Mouse (Mus musculus) kidney, postnatal 0 days (tissue): Measurements from ENCODE around the gene Pex7. TPM values are rescaled to one million over a fixed set of nuclear protein-coding genes. Genes with fewer than 3 reads are reported as not detected.

Experiments
- ATAC-seq: fragments of 200-750 bp; cut with Nextera tagmentation; replicated peaks from 2 replicates; pipeline ENCODE4 v1.8.0; 2017; ENCODE audit warnings: low read depth, moderate number of reproducible peaks, moderate TSS enrichment, moderate library complexity; ENCODE audit not compliant: low FRiP score
- DNase-seq: peaks from one replicate; pipeline ENCODE4 v3.0.0-alpha.2; 2016; ENCODE audit warnings: low spot score
- H3K27ac ChIP-seq: fragments of 300-500 bp; sonication (generic); 2 replicates; pipeline ENCODE4 v1.5.1; 2014; ENCODE audit warnings: mild to moderate bottlenecking
- H3K27me3 ChIP-seq: fragments of 300-500 bp; sonication (generic); 2 replicates; pipeline ENCODE4 v1.6.1; 2014; ENCODE audit warnings: low read length, mixed read lengths; ENCODE audit not compliant: insufficient read depth
- H3K36me3 ChIP-seq: fragments of 300-500 bp; sonication (generic); 2 replicates; pipeline ENCODE4 v1.6.1; 2014; ENCODE audit warnings: low read length, mixed read lengths; ENCODE audit not compliant: insufficient read depth
- H3K4me1 ChIP-seq: fragments of 300-500 bp; sonication (generic); replicated peaks from 2 replicates; pipeline ENCODE4 v1.6.1; 2014; ENCODE audit warnings: antibody characterized with exemption, low read length, mixed read lengths; ENCODE audit not compliant: insufficient read depth
- H3K4me2 ChIP-seq: fragments of 300-500 bp; sonication (generic); 2 replicates; pipeline ENCODE4 v1.6.1; 2014; ENCODE audit warnings: mild to moderate bottlenecking, low read length, moderate library complexity, mixed read lengths
- H3K4me3 ChIP-seq: fragments of 300-500 bp; sonication (generic); replicated peaks from 2 replicates; pipeline ENCODE4 v1.5.1; 2014; ENCODE audit warnings: low read depth, low read length
- H3K9ac ChIP-seq: fragments of 300-500 bp; sonication (generic); 2 replicates; pipeline ENCODE4 v1.6.1; 2014; ENCODE audit warnings: low read depth, low read length
- H3K9me3 ChIP-seq: fragments of 300-500 bp; sonication (generic); replicated peaks from 2 replicates; pipeline ENCODE4 v1.6.1; 2016; ENCODE audit warnings: low read length, inconsistent platforms, mixed read lengths
- CTCF ChIP-seq: IDR thresholded peaks from 2 replicates; pipeline ENCODE4 v1.5.1; 2016; ENCODE audit warnings: antibody characterized with exemption, low read depth, mild to moderate bottlenecking, moderate library complexity
- WGBS: fragments of 180-500 bp; shearing (Covaris S2); extraction: QIAGEN DNeasy Blood & Tissue Kit; methylation state at CpG from one replicate; pipeline ENCODE4 v1.1.7; 2014; 5-methylcytosine and 5-hydroxymethylcytosine counted together
- polyA plus RNA-seq: library from polyadenylated mRNA; unstranded; fragments of >200 nt; fragmentation: Nextera tagmentation; extraction: Ambion mirVana; gene quantifications from 2 replicates; pipeline ENCODE4 v1.2.1, GENCODE M21; 2015

Gene Pex7
- polyA plus RNA-seq, 1 experiment from 2014 or later, result 64.8 TPM

DNA sequence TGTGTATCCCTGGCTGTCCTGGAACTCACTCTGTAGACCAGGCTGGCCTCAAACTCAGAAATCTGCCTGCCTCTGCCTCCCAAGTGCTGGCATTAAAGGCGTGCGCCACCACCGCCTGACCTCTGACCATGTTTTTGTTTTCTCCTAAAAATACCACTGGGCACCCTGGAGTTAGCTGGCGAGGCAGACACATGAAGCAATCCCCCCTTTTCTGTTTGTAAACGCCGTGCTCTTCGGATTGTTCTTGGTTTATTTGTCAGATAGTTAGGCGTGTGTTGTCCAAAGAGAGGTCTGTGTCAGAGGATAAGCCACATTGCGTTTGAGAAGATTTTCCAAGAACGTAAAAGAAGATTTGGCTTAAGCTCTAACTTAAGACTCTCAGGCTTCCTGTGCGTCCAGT lies 40.9 kb upstream of the Pex7 start:
- Histone ChIP-seq H3K27ac (no peak overlapping the region), H3K9ac (no peak overlapping the region), H3K9me3 (no peaks in the 10 kb centered on the region), H3K36me3 (no peaks in the 10 kb centered on the region), H3K4me2 (no peak overlapping the region), H3K4me1 (no peaks in the 10 kb centered on the region), H3K27me3 (no peaks in the 10 kb centered on the region), H3K4me3 (no peak overlapping the region)
- no peak for TF ChIP-seq CTCF
- ATAC-seq, result no peak
- no peak for DNase-seq
- WGBS, result 95% methylated on average over 11 of the region's 11 CpGs

DNA sequence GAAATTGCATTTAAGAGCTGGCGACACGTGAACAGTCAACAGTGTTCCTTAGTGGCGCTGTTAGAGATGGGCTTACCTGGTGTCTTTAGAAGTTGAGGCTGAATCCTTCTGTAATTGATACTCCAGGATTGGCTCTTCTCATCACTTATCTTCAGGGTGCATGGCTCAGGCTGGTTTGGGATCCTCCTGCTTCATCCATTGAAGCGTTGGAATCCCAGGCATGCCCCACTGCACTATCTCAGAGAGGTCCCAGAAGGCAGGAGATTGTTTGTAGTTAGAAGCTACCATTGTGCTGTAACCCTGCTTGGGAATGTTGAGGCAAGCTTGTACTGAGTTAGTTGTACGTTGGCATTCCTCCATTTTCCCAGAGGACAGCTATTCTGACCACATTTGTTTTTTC lies 40.4 kb upstream of the Pex7 start:
- TF ChIP-seq CTCF, result no peak
- H3K36me3 ChIP-seq, result no peaks in the 10 kb centered on the region
- no peak overlapping the region for H3K4me2 ChIP-seq
- 95% methylated on average over 5 of the region's 5 CpGs for WGBS
- H3K9ac ChIP-seq, result no peak overlapping the region
- no peak for ATAC-seq
- H3K27ac ChIP-seq, result no peak overlapping the region
- no peaks in the 10 kb centered on the region for H3K9me3 ChIP-seq
- H3K4me3 ChIP-seq, result no peak overlapping the region
- no peaks in the 10 kb centered on the region for H3K4me1 ChIP-seq
- H3K27me3 ChIP-seq, result no peaks in the 10 kb centered on the region
- DNase-seq, result no peak

DNA sequence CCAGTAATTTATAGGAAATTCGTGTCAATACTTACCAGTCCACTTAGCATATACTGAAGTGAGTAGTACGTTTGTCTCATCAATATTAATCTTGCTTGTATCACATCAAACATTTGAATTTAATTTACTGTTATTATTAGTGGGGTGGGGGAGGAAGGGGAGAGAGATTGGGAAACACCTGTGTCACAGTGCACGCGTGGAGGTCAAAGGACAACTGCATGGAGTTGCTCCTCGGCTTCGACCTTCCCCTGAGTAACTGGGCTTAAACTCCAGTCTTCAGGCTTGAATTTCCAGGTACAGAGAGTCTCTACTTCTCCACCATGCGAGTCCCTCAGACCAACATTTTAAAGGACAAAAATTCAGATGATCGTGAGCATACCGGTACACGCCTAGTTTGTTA lies 40.0 kb upstream of the Pex7 start:
- H3K4me1 ChIP-seq, result no peaks in the 10 kb centered on the region
- H3K4me2 ChIP-seq, result no peak overlapping the region
- DNase-seq (no peak), ATAC-seq (no peak)
- H3K9me3 ChIP-seq, result no peaks in the 10 kb centered on the region
- no peak overlapping the region for H3K4me3 ChIP-seq
- no peak for TF ChIP-seq CTCF
- H3K36me3 ChIP-seq, result no peaks in the 10 kb centered on the region
- 87% methylated on average over 10 of the region's 10 CpGs for WGBS
- no peak overlapping the region for H3K27ac ChIP-seq
- no peaks in the 10 kb centered on the region for H3K27me3 ChIP-seq
- H3K9ac ChIP-seq, result no peak overlapping the region

DNA sequence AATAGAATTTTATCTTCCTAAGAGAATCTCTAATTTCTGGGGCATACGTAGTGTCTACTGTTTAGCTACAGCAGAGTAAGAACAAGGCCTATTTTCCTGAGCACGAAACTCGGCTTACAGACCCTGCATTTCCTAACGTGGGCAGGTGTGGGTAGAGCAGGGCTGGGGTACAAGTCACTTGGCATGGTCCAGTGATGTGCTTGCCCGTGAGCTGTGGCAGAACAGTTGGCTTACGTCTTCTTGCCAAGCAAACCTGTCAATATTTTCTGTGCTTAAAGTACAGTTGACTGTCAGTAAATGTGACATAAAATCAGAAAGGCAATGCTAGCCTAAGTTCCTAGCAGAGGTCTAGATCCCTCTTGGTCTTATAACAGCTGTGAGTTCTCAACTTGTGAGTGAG lies 39.2 kb upstream of the Pex7 start:
- TF ChIP-seq CTCF, result no peak
- H3K4me2 ChIP-seq, result no peak overlapping the region
- H3K9ac ChIP-seq, result no peak overlapping the region
- no peak for ATAC-seq
- H3K4me1 ChIP-seq, result no peaks in the 10 kb centered on the region
- H3K4me3 ChIP-seq, result no peak overlapping the region
- no peaks in the 10 kb centered on the region for H3K36me3 ChIP-seq
- DNase-seq, result no peak
- H3K27me3 ChIP-seq, result no peaks in the 10 kb centered on the region
- WGBS, result 75% methylated on average over 6 of the region's 6 CpGs
- no peaks in the 10 kb centered on the region for H3K9me3 ChIP-seq
- no peak overlapping the region for H3K27ac ChIP-seq

DNA sequence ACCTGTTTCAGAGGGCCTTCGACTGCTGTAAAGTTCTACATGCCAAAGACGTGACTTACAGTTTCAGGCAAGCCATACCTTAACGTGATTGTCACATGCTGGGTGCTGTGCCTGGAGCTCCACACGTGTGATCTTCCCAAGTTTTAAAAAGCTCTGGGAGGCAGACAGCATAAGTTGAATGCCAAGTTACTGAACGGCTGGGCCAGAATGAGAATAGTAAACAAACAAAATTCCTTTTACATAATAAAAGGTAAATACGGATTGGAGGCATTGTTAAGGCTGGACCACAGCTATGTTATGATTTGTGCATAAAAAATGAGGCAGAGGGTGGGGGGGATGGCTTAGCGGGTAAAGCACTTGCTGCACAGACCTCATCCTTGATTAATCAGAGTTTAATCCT lies 38.2 kb upstream of the Pex7 start:
- ATAC-seq, result no peak; the same call in 1 of the 2 replicates
- DNase-seq, result no peak
- no peaks in the 10 kb centered on the region for H3K36me3 ChIP-seq
- H3K27ac ChIP-seq, result no peak overlapping the region
- no peaks in the 10 kb centered on the region for H3K9me3 ChIP-seq
- no peaks in the 10 kb centered on the region for H3K27me3 ChIP-seq
- H3K4me2 ChIP-seq, result no peak overlapping the region
- WGBS, result 79% methylated on average over 7 of the region's 7 CpGs
- no peak for TF ChIP-seq CTCF
- no peak overlapping the region for H3K9ac ChIP-seq
- H3K4me1 ChIP-seq, result peaks cover under 1% of the 10 kb centered on the region; the same call in 1 of the 2 replicates
- H3K4me3 ChIP-seq, result no peak overlapping the region

DNA sequence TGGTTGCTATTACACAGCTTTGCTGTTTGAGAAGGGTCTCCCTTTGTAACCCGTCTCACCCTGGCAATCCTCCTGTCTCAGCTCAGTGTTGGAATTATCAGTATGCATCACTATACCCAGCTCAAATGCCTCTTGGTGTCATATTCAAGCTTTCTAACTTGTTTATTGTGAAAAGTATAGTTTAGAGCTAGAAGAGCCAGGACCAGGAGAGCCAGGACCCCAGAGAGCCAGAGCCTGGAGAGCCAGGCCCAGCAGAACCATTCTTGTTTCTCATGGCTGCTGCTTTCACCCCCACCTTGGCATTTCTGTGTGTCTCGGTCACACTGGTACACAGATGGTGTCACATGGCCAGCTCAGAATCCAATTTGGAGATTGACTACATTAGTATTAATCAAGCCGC lies 35.1 kb upstream of the Pex7 start:
- H3K27ac ChIP-seq, result no peak overlapping the region
- ATAC-seq (no peak), DNase-seq (no peak)
- no peaks in the 10 kb centered on the region for H3K9me3 ChIP-seq
- TF ChIP-seq CTCF, result no peak
- H3K4me1 ChIP-seq, result peaks cover 27% of the 10 kb centered on the region
- H3K4me3 ChIP-seq, result no peak overlapping the region
- H3K9ac ChIP-seq, result no peak overlapping the region
- WGBS, result 100% methylated on average over 3 of the region's 3 CpGs
- no peak overlapping the region for H3K4me2 ChIP-seq
- H3K27me3 ChIP-seq, result no peaks in the 10 kb centered on the region
- no peaks in the 10 kb centered on the region for H3K36me3 ChIP-seq

DNA sequence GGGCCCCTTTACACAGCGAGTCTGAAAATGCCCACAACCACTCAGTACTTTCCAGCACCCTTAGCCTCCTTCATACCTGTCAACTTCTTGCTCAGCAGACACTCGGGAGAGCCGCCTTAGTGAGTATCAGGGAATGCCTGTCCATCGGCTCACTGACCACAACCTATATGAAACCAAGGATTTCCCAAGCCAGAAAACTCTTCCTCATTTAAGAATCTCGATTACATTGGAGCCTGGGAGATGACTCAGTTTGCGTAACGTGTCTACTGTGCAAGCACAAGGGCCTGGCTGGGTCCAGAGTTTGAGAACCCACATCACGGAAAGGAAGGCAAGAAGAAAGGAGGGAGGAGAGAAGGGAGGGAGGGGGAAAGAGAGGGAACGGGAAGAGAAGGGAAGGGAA lies 34.4 kb upstream of the Pex7 start:
- H3K4me2 ChIP-seq, result no peak overlapping the region
- no peak for ATAC-seq
- H3K27ac ChIP-seq, result no peak overlapping the region
- H3K4me1 ChIP-seq, result peaks cover 27% of the 10 kb centered on the region
- TF ChIP-seq CTCF, result no peak
- H3K4me3 ChIP-seq, result no peak overlapping the region
- DNase-seq, result no peak
- H3K36me3 ChIP-seq, result no peaks in the 10 kb centered on the region
- no peaks in the 10 kb centered on the region for H3K27me3 ChIP-seq
- no peaks in the 10 kb centered on the region for H3K9me3 ChIP-seq
- no peak overlapping the region for H3K9ac ChIP-seq
- 82% methylated on average over 9 of the region's 9 CpGs for WGBS
